Mouse (Mus musculus) yolk sac, embryonic 10.5 days (tissue): Measurements from ENCODE around the gene Elp6.

Source experiments
- DNase-seq: peaks from one replicate; pipeline ENCODE4 v3.0.0-alpha.2; 2017; ENCODE audit warnings: low spot score

Gene Elp6

DNA sequence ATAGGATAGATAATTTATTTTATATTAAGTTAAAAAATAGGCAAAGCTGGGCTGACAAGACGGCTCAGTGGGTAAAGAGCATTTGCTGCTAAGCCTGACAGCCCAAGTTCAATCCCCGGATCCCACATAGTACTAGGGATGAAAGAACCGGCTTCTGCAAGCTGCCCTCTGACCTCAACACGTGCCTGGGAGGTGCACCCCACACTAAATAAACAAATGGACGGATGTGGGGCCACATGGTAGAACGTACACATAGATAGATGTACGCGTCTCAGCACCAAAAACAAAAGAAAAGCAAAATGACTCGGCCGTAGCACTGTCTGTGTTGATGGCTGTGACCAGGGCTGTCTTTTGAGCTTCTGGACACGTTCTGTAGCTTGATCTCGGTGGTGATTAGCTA lies 56.3 kb downstream of the Elp6 start:
- peak; percentile 56 for DNase-seq

- DNase-seq, result peak; percentile 82
Observed at GRCm38 (mm10) chr9:110362337-110362736, 57.4 kb downstream of the Elp6 start.

DNA sequence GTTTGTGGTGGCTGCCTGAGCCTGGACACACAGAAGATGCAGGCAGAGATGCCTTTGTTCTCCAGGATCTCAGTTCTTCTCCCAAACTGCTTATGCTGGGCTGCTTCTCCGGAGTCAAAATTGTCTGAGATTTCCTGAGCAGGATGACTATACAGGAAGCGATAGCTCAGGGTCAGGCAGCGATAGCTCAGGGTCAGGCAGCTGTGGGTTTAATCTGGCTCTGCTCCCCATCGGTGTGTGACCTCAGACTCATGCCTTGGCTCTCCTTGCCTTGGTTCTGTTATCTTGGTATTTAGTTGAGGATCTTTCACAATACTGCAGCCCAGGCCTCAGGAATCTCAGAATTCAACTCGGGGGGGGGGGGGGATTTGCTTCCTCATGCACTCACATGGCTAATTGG lies 61.8 kb downstream of the Elp6 start:
- DNase-seq, result peak; percentile 53

- DNase-seq, result no peak
Observed at GRCm38 (mm10) chr9:110369860-110370259, 64.9 kb downstream of the Elp6 start.
